Mouse (Mus musculus): Measurements from ENCODE around the gene Foxp1. TPM values are rescaled to one million over a fixed set of nuclear protein-coding genes. Genes with fewer than 3 reads are reported as not detected.
A peak's percentile ranks its signal among the peaks of the same experiment; 100 is the strongest.

Gene Foxp1
- total RNA-seq, 2 experiments from 2014 or later: 142 TPM

GRCm38 (mm10) chr6:99489900-99490648, 32.4 kb downstream of the Foxp1 start:
- no peak for DNase-seq (ENCODE audit: low spot score in 2 of 2)
- intact Hi-C loops (cut with DNase I): loop anchor here (5.0 kb wide), 1 partner anchor 32 kb away; the partner anchor contains the start of gene Foxp1

GRCm38 (mm10) chr6:99489423-99489822, 33.1 kb downstream of the Foxp1 start:
- intact Hi-C loops (cut with DNase I): loop anchor here (5.0 kb wide), 1 partner anchor 33 kb away; the partner anchor contains the start of gene Foxp1
- no peak for DNase-seq (ENCODE audit: low spot score in 2 of 2)

DNA sequence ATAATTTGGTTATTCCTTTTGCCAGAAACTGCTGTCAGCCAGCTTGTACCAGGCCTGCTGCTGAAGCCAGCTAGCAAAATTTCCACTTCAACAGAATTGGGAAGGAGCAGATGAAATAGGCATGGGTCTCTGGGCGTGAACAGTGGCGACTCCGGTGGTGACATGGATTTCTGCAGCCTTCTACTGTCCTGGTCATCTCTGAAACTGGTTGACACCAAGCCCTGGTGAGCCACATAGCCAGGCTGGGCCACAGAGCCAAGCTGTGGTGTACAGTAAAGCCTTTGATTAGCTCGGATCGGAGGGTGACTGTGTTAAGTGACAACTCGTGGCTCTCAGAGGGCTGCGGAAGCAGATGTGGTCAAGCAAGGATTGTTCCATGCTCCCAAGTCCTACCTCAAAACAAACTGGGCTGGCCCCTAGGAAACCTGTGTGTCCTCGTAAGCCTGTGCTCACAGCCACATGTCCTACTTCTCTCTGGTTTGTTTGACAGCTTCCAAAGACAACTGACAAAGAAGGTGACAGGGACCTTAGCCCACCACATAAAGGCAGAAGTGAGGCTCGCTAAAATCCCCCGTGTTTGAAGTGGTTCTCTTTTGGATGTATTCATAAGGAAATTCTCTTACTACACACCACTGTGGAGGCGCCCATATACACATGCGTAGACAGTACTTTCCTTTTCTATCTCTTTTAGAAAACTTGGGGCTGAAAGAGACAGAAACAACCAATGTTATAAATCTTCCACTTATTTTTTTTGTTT, 36.5 kb downstream of the Foxp1 start:
- DNase-seq (ENCODE audit: low spot score in 2 of 2): peak in 1 of 2 experiments; percentile 29
- intact Hi-C loops (cut with DNase I): loop anchor here (5.0 kb wide), 1 partner anchor 36 kb away; the partner anchor contains the start of gene Foxp1

DNA sequence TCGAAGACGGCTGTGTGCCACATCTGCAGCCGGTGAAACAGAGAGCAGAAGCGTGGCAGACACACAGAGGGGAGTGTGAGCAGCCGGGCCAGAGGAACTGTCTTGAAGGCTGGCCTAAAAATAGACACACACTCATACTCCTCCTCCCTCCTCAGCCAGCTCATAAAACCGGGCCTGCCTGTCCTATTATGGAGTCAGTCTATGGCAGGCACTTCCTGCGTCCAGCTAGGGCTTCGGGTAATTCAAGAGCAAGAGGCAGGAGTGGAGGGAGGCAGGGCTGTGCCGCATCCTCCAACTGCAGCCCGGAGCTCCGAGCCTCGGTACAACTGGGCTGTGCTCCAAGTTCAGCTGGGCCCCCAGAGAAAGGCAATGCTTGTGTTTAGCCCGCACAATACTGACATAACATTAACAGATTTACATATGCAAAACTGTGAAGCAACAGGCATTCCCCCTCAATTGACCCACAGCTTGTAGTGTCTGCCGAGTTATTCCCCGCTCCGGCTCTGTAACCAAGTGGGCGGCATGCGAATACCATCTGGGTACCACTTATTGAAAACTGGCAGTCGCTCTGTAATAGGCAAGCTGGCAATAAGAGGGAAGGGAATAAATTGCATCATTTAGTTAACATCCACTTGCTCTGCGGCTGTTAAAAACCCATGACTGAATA, 37.2 kb downstream of the Foxp1 start:
- intact Hi-C loops (cut with DNase I): loop anchor here (5.0 kb wide), 1 partner anchor 37 kb away; the partner anchor contains the start of gene Foxp1
- peak; percentile 67 to 73 for DNase-seq (ENCODE audit: low spot score in 2 of 2)

DNA sequence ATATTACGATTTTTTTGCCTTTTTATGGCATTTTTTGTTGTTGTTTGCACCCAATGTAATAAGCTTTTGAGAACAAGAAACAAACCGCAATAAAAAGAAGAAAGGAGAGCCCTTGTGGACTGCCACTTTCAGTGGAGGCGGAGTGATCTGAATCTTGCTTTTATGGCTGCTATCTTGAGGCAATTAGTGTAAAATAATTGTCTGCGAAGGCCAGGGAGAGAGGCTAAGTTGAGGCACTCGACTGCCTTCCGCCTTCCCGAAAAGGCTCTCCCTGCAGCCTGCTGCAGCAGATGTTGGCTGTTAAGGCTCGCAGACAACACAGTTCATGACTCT, 37.7 kb downstream of the Foxp1 start:
- no peak for DNase-seq (ENCODE audit: low spot score in 2 of 2)
- intact Hi-C loops (cut with DNase I): loop anchor here (5.0 kb wide), 1 partner anchor 37 kb away; the partner anchor contains the start of gene Foxp1

GRCm38 (mm10) chr6:99484197-99484725, 38.3 kb downstream of the Foxp1 start:
- DNase-seq (ENCODE audit: low spot score in 2 of 2): no peak
- intact Hi-C loops (cut with DNase I): no loop called here

- intact Hi-C loops (cut with DNase I): no loop called here
Measured at GRCm38 (mm10) chr6:99483556-99483955, 39.0 kb downstream of the Foxp1 start.

DNA sequence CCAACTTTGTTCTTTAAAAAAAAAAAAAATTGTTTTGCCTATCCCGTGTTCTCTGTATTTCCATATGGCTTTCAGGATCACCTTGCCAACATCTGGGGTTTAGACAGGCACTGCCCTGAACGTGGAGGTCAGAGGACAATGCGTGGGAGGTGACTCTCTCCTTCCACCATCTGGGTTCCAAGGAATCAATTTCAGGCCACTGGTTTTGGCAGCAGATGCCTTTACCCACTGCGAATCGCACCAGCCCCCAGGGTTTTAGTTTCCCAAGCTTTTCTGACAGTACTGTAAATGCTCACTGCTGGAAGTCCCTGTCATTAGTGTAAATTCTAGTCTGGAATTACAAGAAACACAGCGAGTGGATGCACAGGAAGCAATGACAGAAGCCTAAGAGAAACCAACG, 41.0 kb downstream of the Foxp1 start:
- intact Hi-C loops (cut with DNase I): no loop called here
- DNase-seq (ENCODE audit: low spot score in 2 of 2): no peak

More at GRCm38 (mm10) chr6:99483556-99483955, 39.0 kb downstream of the Foxp1 start:
- DNase-seq (ENCODE audit: low spot score in 2 of 2): no peak

GRCm38 (mm10) chr6:99478873-99479650, 43.5 kb downstream of the Foxp1 start:
- intact Hi-C loops (cut with DNase I): no loop called here
- no peak for DNase-seq (ENCODE audit: low spot score in 2 of 2)

DNA sequence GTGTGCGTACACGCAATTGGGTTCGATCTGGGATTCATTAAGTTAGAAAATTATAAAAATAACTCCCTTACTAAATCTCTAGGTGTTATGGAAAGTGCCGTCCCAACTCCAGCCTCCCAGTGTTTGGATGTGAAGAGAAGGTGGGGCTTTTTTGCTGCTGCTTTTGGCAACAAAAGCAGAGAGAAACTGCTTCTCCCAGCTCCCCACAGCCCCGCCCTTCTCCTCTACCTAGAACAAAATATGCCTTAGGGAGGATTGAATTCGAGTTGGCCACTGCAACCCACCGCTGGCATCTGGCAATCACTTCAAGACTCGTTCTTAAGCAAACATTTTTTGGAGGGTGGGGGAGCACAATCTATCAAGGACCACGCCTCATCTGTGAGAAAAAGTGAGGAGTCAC, 47.5 kb downstream of the Foxp1 start:
- no peak for DNase-seq (ENCODE audit: low spot score in 2 of 2)
- intact Hi-C loops (cut with DNase I): no loop called here

- no peak for DNase-seq (ENCODE audit: low spot score in 2 of 2)
- intact Hi-C loops (cut with DNase I): no loop called here
Measured at GRCm38 (mm10) chr6:99470906-99471305, 51.6 kb downstream of the Foxp1 start.

DNA sequence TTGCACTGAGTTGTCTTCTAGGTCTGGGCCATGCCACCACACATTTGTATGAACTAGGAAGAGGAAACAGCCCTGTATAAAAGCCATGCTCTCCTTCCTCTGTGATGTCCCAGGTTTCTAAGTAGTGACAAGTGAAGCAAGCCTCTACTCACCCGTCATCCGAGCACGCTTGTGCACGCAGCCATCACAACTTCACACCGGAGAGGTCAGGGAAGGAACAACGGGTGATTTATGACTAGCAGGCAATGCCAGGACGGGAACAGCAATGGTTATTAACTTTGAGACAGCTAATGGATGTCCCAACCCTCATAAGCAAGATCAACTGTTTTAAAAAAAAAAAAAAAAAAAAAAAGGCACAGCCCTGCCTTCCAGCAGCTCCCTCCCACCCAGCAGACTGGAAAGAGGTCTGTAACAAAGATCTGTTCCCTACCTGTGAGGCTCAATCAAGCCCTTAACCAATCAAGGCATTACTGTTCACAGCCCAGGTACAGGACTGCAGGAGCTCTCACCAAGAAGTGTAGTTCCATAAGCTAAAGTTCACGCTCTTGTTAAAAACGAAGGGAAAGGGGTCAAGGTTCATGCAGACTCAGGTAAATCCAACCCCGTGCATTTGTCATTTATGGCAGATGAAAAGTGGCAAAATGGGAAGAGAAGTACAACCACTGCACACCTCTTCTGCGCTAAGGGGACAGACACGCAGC, 53.2 kb downstream of the Foxp1 start:
- intact Hi-C loops (cut with DNase I): no loop called here
- DNase-seq (ENCODE audit: low spot score in 2 of 2): no peak

- intact Hi-C loops (cut with DNase I): no loop called here
- DNase-seq (ENCODE audit: low spot score in 2 of 2): no peak
Measured at GRCm38 (mm10) chr6:99467831-99468230, 54.7 kb downstream of the Foxp1 start.

- intact Hi-C loops (cut with DNase I): no loop called here
- DNase-seq (ENCODE audit: low spot score in 2 of 2): no peak
Measured at GRCm38 (mm10) chr6:99467109-99467508, 55.4 kb downstream of the Foxp1 start.

DNA sequence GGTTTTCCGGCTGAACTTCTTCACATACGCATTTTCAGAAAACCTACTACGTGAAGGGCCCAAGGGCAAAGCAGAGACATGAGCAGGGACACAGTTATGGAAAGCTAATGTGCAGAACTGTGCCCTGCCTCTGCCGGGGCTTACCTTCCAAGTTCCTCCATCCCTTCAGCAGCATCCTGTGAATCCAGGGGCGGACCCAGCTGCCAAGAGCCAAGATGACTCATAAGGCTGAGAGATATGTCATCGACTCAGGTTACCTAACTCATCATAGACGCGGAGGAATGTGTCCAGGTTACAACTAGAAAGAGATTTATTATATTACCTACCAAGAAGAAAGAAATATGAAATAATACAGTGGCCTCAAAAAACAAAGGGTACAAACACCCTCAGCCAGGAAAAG, 56.2 kb downstream of the Foxp1 start:
- intact Hi-C loops (cut with DNase I): no loop called here

DNA sequence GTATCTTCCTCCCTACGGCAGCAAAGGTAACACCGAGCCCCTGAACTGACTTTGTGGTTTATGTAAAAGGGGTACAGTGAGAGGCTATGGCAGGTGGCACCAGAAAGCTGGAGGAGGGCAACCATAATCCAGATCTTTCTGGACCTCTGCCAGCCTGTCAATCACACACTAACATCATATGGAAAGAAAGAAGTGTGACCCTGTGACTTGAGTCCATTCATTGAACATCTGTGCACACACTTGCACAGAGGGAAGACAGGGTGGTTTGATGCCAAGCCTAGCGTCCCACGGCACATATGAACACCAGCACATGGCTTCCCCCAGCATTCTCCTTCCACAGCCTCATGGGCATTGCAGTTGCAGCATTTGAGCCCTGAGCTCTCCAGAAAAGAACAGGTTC, 58.1 kb downstream of the Foxp1 start:
- DNase-seq (ENCODE audit: low spot score in 2 of 2): no peak
- intact Hi-C loops (cut with DNase I): no loop called here

More for the DNA sequence above, 56.2 kb downstream of the Foxp1 start:
- DNase-seq (ENCODE audit: low spot score in 2 of 2): peak; percentile 24 to 28

DNA sequence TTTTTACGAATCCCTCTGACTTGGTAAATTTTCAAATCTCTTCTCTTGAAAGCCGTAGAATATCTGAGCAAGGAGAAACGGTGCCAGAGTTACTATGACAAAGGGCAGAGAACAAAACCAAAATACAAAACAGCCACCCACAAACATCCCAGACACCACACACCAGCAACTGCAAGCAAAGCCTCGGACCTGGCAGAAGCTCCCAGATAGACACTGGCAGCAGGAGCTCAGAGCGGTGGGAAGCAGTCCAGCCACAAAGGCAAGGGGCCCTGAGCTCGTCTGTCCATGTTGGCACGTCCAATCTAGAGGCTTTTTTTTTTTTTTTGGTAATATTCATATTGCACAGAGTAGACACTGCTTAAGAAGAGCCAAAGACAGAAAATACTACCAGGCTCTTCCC, 58.6 kb downstream of the Foxp1 start:
- intact Hi-C loops (cut with DNase I): no loop called here

GRCm38 (mm10) chr6:99458775-99459174, 63.7 kb downstream of the Foxp1 start:
- DNase-seq (ENCODE audit: low spot score in 2 of 2): no peak
- intact Hi-C loops (cut with DNase I): no loop called here

More for the DNA sequence above, 58.6 kb downstream of the Foxp1 start:
- no peak for DNase-seq (ENCODE audit: low spot score in 2 of 2)
